Mouse (Mus musculus): Measurements from ENCODE around the gene Raph1.

Gene Raph1

GRCm38 (mm10) chr1:60566631-60567311 lies at the start of gene Raph1:
Raph1 (minus strand) TSS chr1:60567104.
- POLR2A ChIA-PET: interaction anchor here (0.7 to 4.6 kb wide), 24 partner anchors 9 to 301 kb away, joined by 3 to 21 read pairs (median 4); partner anchors contain the start of gene Cyp20a1 (in 1 of the 4)
- CTCF ChIA-PET: interaction anchor here in 1 of 4 experiments (0.9 kb wide), 1 partner anchor 8 kb away, joined by 3 read pairs; no protein-coding TSS in a partner anchor

- POLR2A ChIA-PET: no interaction called here
- CTCF ChIA-PET: no interaction called here
Observed at GRCm38 (mm10) chr1:60615703-60616102, 48.8 kb upstream of the Raph1 start.

- POLR2A ChIA-PET: no interaction called here
- CTCF ChIA-PET: no interaction called here
Observed at GRCm38 (mm10) chr1:60614902-60615301, 48.0 kb upstream of the Raph1 start.

- ChIA-PET POLR2A (no interaction called here), CTCF (no interaction called here)
Observed at GRCm38 (mm10) chr1:60611968-60612367, 45.1 kb upstream of the Raph1 start.

GRCm38 (mm10) chr1:60610631-60611030 lies 43.7 kb upstream of the Raph1 start:
- ChIA-PET POLR2A (interaction anchor here in 1 of 4 experiments (0.7 kb wide), 1 partner anchor 11 kb away, joined by 4 read pairs; no protein-coding TSS in a partner anchor), CTCF (no interaction called here)

GRCm38 (mm10) chr1:60609011-60609775 lies 42.3 kb upstream of the Raph1 start:
- CTCF ChIA-PET: no interaction called here
- POLR2A ChIA-PET: no interaction called here

- POLR2A ChIA-PET: interaction anchor here in 1 of 4 experiments (0.6 kb wide), 1 partner anchor 1272 kb away, joined by 6 read pairs; no protein-coding TSS in a partner anchor
- CTCF ChIA-PET: no interaction called here
Observed at GRCm38 (mm10) chr1:60604481-60605021, 37.6 kb upstream of the Raph1 start.

- CTCF ChIA-PET: no interaction called here
- POLR2A ChIA-PET: interaction anchor here in 1 of 4 experiments (0.6 kb wide), 1 partner anchor 210 kb away, joined by 5 read pairs; no protein-coding TSS in a partner anchor
Observed at GRCm38 (mm10) chr1:60600682-60601081, 33.8 kb upstream of the Raph1 start.

GRCm38 (mm10) chr1:60599926-60600325 lies 33.0 kb upstream of the Raph1 start:
- CTCF ChIA-PET: no interaction called here

GRCm38 (mm10) chr1:60599013-60599701 lies 32.3 kb upstream of the Raph1 start:
- CTCF ChIA-PET: no interaction called here
- POLR2A ChIA-PET: interaction anchor here in 1 of 4 experiments (1.2 kb wide), 1 partner anchor 12 kb away, joined by 4 read pairs; no protein-coding TSS in a partner anchor

More at GRCm38 (mm10) chr1:60599926-60600325, 33.0 kb upstream of the Raph1 start:
- POLR2A ChIA-PET: interaction anchor here in 1 of 4 experiments (0.6 to 1.2 kb wide), 3 partner anchors 11 to 250 kb away, joined by 3 to 5 read pairs (median 4); no protein-coding TSS in a partner anchor

GRCm38 (mm10) chr1:60596386-60597320 lies 29.7 kb upstream of the Raph1 start:
- ChIA-PET POLR2A (no interaction called here), CTCF (no interaction called here)

GRCm38 (mm10) chr1:60593101-60593500 lies 26.2 kb upstream of the Raph1 start:
- ChIA-PET CTCF (no interaction called here), POLR2A (no interaction called here)

GRCm38 (mm10) chr1:60588887-60589629 lies 22.2 kb upstream of the Raph1 start:
- ChIA-PET POLR2A (interaction anchor here in 2 of 4 experiments (0.7 to 2.0 kb wide), 2 partner anchors 13 to 325 kb away, joined by 5 to 6 read pairs; no protein-coding TSS in a partner anchor), CTCF (no interaction called here)

- ChIA-PET CTCF (no interaction called here), POLR2A (interaction anchor here in 2 of 4 experiments (0.6 to 0.9 kb wide), 2 partner anchors 9 to 21 kb away, joined by 3 read pairs; no protein-coding TSS in a partner anchor)
Observed at GRCm38 (mm10) chr1:60580990-60581389, 14.1 kb upstream of the Raph1 start.

GRCm38 (mm10) chr1:60579886-60580285 lies 13.0 kb upstream of the Raph1 start:
- POLR2A ChIA-PET: interaction anchor here in 1 of 4 experiments (1.6 kb wide), 1 partner anchor 10 kb away, joined by 6 read pairs; no protein-coding TSS in a partner anchor
- CTCF ChIA-PET: no interaction called here

GRCm38 (mm10) chr1:60572699-60573098 lies 5.8 kb upstream of the Raph1 start:
- ChIA-PET POLR2A (interaction anchor here in 1 of 4 experiments (1.0 kb wide), 1 partner anchor 8 kb away, joined by 3 read pairs; no protein-coding TSS in a partner anchor), CTCF (no interaction called here)

GRCm38 (mm10) chr1:60569741-60570140 lies 2.8 kb upstream of the Raph1 start:
- CTCF ChIA-PET: no interaction called here
- POLR2A ChIA-PET: interaction anchor here in 3 of 4 experiments (0.9 to 4.6 kb wide), 9 partner anchors 9 to 288 kb away, joined by 3 to 21 read pairs (median 3); no protein-coding TSS in a partner anchor

Data from embryonic stem cell, embryonic (primary cell).